Mouse (Mus musculus): ENCODE data around the gene Stambpl1.

The Stambpl1 gene

DNA sequence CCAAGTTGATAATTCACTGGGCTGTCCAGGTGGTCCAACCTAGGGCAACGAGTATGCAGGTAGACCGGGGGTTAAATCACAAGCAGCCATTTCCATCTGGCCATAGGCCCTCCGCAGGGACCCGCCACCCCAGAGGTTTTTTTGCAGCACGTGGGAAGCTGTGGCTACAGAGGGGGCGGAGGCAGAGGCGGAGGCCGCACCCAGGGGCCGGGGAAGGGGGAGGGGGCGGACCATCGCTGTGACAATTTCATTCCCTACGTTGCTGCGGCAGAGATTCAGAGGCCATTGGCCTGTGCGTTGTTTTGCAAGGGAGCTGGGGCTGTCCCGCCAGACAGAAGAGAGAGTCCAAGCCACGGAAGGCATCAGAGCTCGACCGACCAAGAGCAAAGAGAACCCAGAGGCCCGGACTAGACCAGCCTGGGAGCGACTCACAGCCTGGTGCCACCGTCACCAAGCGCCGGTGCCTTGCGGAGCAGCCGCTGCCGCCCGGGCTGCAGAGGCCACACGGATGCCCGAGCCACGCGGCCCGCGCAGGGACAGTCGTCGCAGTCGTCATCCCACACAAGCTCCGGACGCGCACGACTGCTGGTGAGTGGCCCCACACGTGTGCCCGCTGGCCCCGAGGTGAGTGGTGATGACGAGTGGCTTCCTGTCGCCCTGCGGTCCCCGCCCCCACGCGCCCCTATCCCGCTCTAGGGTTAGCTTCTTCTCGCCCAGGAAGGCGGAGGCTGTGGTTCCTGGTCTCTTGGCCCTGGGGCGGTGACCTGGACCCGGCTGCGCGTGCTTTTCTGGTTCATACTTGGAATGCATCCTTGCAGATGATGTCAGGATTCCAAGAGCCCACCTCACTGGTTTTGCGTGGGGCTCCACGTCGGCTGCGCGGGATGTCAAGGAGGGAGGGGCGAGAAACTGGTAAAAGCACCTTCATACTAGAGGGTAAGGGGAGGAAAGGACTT is at the start of gene Stambpl1:
TSS of gene Stambpl1 (plus strand) at position 222 of the 956 bp plus-strand sequence.
- DNase-seq, result peak; percentile 81

DNA sequence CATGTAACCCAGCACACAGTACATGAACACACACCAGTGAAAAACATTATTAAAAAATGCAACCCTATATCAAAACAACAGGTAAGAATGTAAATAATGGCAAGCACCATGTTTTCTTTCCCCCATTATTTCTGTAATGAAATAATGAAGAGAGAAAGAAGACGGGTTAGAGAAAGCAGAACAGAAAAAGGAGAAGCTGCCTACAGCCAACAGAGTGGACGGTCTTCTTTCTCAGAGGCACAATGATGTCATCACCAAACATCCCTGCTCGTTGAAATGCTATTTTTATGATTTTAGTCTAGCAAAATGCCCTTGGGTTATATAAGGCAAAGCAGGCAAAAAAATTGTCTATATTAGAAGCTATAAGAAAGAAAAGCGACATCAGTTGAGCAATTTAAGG is 43.6 kb upstream of the Stambpl1 start:
- no peak for DNase-seq

DNA sequence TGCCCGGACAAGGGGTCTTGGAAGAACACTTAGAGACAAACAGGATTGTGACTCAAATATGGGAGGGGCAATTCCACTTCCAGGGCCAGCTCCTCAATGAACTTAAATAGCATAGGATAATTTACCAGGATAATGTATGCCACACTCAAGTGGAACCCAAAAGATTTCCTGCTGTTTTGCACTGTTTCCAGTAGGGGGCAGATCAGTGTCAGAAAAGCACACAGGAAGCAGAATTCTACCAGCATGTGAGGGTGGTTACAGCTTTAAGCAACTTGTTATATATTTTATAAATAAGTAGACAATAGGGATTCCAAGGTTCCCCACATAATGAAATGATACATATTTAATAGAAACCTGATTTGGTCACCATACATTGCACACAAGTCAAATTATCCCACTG is 40.1 kb upstream of the Stambpl1 start:
- peak; percentile 23 for DNase-seq

DNA sequence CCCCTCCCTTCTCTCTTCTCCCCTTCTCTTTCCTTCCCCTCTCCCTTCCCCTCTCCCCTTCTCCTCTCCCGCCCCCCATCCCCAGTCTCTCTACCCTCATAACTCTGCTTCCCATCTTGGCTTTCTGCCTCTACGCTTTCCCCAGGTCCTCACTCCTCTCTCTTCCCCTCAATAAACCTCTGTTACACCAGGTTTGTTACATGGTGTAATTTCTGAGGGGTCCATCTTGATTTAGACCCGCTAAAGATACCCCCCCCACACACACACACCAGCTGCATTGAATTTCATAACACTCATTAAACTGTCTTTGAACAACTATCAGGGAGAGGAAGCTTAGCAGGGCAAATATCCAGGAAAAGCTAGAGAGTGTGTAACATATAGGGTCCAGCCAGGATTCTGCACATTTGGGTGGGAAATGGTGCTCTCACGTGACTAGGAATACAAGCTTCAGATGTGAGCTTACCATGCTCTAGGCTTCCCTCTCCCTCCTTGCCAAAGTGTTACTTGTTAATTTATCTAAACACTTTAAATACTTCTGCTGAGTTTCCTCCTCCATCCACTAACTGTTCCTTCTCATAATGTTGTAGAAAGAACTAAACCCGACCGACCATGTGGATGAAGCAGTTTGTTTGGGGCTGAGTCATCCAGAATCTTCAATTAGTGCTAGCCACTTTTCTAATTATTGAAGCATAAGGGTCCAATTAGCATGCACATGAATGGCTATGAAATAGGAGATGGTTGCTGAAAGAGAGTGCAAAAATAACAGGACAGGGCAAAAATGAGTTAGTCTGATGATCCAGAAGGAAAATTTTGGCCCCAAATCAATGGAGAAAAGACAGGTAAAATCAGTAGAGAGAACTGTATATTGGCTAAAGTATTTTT is 38.5 kb upstream of the Stambpl1 start:
- DNase-seq, result no peak

DNA sequence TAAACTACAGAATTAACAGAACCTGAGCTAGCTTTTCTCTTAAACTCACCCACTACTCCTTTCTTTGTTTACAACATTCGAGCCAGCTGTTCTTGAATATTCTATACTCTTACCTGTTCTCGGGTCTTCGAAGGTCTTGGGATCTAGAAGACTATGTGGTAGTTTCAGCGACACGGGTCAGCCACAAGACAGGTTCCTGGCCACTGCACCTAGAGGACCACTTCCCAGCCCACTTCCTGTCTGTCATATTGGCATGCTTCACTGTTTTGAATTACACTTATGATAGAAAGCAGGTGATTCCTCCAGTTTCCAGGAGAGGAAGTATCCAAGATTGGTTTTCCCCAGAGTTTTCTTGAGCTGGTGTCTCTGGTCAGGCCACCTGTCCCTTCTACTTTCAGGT is 29.3 kb upstream of the Stambpl1 start:
- no peak for DNase-seq

DNA sequence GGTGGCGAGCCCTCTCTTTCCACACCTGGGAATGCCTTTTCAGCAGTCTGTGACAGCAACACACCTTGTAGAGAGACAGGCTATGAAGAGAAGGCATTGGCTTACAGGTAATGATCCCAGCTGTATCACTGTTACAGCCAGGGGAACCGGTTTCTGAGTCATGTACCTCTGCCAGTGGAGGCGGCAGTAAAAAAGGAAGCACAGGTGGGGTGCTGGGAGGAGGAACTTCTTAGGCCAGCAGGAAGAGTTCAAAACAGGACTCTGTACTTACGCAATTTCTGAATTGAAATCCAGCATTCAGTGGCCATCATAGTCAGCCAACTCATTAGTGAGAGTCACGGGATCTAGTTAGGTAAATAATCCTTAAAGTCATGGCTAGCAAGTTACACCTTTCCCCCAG is 26.1 kb upstream of the Stambpl1 start, which contains the start of gene Ankrd22:
TSS of gene Ankrd22 (minus strand) at position 163 of the 400 bp plus-strand sequence.
- DNase-seq, result no peak

DNA sequence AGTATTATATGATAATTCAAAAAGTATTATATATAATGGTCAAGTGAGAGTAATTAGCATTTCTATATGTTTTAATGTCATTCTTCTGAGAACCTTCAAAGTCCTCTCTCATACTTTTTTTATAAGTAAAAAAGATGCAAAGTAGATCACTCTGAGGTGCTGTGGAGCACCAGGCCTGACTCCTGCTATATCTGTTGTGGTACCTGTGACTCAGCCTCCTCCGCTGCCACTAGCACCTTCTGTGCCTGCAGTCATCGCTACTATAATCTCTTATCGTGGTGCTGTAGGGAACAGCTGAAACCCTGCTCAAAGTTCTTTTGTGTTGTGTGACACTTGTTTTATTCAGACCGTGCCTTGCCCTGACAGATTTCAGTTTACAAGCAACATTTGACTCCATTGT is 25.6 kb upstream of the Stambpl1 start:
- no peak for DNase-seq

DNA sequence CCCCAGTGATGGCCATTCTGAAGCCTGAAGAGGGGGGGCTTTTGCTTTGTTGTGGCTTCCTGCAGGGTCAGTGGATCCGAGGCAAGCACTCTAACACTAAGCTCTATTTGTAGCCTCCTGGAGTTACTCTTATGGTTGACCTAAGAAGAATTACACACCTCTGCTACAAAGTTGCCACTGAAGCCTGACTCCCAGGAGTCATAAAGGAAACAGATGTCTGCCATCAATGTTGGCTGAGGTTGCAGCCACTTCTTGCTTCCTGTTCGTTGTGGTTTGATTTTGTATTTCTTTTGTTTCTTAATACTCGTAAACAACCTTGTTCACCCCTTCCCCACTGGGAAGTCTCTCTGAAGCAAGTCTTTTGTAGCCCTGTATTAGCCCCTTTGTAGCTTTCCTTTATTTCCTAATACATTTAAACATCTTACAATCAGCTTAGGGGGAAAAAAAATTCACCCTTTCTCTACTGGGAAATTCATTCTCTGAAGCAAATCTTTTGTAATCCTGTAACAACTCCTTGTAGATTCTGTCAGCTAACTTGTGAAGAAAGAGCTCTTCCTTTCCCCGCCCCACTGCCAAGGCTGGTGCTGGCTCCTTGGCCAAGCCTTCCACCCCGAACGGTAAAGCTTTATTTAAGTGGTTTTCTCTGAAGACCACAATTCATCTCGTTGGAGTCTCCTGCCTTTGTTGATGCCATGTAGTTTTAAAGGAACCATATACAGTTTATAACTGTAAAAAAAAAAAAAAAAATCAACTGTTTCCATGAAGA is 23.9 kb upstream of the Stambpl1 start:
- DNase-seq, result no peak

DNA sequence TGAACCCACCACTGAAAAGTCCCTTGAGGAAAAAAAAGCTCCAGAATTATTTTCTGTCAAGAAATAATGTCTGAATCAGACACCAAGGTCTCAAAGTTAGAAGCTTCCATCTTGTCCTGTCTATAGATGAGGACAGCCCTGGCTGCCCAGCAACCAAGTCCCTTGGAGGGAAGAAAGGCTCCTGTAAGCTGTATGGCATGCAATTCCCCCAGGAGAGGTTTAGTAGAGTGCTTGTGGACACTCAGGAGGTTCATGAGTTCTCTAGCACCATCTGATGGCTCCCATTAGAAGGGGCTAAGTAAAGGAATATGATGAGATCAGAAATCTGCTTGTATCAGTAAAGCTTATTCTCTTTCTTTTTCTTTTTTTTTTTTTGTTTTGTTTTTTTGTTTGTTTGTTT is 22.9 kb upstream of the Stambpl1 start:
- DNase-seq, result no peak

DNA sequence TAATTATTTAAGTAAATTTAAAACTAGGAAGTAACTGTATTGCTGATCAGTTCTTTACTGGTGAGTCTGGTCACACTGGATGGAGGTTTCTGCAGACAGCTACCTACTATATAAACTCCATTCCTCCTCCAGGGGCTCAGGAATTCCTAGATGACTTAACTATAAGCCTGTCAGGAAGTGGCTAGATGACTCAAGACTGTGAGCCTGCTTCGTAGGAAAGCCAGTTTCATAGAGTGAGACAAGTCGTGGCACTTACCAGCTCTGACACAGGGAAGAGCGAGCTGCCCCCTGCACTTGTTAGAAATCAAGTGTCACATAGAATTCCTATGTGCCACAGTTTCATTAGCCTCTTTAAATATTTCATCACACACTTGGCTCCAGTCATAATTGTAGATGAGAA is 20.9 kb upstream of the Stambpl1 start:
- no peak for DNase-seq

DNA sequence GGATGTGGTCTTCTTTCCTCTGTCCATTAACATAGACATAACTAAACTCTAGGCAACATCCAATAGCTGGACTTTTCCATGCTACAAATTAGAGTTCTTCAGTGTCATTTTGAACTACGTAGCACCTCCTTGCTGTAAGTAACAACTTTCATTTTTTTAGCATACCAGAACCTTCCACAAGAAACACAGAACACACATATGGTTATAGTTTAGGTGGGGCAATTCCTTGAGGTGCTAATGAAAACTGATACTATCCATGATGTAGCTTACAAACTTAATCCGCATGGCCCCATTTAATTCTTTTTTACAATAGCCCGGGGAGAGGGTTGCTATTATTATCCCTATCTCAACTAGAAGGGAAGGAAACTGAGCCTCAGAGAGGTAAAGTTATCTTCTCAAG is 18.0 kb upstream of the Stambpl1 start:
- DNase-seq, result no peak

DNA sequence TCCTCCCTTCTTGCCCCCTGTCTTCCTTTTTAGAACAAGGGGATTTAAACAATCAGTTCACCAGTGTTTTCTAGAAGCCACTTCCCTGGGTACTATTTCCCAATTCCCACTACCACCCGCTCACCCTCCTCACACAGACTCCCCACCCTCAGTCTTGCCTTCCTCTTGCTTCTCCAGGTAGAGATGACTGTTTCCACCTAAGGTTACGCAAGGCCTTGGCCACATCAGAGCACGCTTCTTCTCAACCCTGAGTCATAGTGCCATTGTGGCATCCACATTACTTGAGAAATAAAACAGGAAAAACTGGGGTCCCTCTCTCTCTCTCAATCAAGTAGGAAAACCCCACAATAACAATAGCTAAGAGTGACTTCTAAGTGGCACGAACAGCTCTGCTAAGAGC is 12.9 kb upstream of the Stambpl1 start:
- no peak for DNase-seq

DNA sequence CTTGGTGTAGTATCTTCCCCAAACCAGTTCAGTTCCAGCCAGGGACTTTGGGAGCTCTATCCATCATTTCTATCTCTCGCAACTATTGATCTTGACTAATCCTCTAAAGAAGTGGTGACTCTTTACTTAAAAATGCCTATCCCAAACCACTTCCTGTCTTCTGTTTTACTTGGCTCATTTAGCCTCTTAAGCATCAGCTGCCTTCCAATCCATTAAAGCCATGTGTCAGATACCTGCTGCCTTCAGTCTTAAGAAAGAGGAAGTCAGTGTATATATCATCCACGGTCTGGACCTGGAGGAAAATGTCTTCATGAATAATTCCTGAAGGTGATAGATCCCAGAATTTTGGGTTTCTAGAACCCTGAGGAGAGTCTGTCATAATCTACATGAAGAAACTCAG is 11.7 kb upstream of the Stambpl1 start:
- no peak for DNase-seq

DNA sequence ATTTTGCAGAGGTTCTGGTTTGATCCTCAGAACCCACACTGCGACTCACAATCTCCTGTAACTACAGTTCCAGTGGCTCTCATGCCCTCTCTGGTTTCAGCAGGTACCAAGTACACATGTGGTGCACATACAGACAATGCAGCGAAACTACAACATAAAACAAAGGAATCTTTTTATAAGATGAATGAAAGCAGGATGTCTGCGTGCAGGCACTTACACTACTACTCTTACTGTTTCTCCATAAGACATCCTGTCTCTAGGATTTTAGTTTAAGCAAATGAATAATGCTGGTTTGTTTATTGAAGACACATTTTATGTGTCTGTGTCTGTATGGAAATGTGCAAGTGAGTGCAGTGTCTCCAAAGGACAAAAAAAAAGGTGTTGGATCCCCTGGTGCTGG is 10.8 kb upstream of the Stambpl1 start:
- DNase-seq, result no peak

DNA sequence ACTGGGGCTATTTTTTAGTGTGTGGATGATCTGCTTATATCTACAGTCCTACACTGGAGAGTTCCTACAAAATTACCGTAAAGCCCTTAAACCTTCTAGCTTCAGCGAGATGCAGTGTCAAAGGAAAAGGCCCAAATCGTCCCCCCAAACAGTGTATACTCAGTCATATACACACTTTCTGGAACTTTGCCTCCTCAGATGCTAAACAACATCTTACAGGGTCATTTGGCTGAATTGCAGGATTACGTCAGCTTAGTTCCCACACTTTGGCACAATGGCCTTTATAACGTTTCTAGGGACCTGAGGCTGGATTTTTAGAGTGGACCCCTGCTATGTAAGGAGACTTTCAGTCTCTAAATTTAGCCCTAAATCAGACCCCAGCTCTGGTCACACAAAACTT is 9.5 kb upstream of the Stambpl1 start:
- no peak for DNase-seq

DNA sequence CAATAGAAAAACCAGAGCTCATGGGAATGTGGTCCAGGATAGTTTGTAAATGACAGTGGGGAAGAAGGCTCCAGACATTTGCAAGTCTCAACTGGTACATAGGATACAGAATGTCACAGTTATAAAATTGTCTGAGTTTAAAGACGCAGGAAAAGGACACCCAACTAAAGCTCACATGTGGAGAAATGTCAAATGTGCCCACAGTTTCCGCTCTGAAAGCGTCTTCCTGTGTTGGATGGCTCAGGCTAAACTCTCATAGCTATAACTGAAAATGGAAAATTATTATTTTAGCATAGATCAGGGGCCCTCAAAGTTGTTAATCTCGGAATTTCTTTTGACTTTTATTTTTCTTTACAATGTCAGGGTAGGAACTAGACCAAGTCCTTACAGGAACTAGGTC is 5.2 kb upstream of the Stambpl1 start:
- DNase-seq, result no peak

DNA sequence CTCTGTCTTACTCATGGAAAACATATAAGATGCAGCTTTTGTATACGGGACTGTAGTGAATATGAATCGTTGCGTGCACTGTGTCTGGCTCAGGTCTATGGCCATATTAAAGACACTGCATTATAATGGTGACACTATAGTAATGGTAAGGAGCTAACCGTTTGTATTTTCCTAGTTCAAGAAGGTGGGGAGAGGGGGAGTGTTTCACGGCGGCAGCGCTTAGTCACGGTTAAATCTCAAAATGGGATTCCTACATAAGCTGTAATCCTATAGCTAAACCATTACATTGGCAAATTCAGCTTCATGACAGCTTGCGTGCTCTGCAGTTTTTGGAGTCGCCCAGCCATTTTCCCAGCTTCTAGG is 403 bp upstream of the Stambpl1 start:
- no peak for DNase-seq

DNA sequence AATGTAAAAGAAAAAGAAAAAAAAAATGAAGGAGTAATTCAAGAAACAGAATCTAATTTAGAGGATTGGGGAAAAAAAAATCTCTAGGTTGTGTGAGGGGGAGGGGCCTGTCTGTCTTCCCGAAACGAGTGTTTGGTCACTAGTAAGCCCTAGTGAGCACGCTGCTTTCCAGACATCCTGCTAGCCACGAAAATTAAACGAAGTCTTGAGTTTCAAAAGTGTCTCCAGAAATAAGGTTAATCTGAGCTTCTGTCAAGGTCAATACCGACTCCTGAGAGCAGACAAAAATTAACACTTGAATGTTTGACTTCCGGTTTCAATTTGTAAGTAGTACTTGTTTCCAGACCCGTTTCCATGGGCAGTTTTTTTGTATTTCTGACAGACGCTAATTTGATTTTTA is 1.1 kb downstream of the Stambpl1 start:
- peak; percentile 31 for DNase-seq

DNA sequence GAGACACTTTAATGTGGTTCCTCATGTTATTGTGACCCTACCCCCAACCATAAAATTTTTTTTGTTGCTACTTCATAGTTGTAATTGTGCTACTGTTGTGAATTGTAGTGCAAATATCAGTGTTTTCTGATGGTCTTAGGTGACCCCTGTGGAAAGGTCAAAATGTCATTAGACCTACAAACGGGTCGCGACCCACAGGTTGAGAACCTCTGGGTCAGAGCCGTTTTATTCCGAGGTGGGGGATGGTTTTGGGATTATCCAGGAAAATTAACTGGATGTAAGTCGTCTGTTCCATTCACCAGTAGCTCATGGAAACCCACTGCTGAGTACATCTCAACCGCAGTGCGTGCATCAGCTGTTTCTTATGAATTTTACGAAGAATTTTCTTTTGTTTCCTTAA is 1.7 kb downstream of the Stambpl1 start:
- no peak for DNase-seq

DNA sequence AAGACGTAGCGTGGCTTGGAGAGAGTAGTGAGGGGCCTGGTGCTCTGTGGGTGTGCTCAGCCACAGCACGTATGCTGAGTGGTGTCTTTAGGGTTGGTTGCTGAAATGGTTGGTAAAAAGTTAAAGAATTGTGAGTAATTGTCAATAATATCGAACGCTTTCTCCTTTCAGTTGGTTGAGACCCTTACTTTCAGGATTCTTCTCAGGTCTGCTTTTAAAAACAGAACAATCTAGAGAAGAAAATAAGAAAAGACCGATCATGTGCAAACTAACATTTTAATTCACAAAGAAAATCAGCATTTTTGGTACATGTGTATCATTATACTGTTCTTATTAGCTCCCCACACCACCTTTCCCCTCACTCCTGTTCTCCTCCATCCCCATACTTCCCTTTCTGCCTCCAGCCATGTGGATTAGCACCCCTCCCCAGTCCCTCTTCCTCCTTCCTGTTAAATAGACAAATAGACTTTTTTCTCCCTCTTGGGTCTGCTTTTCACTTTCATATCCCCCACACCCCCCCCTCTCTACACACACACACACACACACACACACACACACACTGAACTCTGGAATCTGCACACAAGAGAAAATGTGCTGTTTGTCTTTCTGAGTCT is 2.2 kb downstream of the Stambpl1 start:
- DNase-seq, result no peak

DNA sequence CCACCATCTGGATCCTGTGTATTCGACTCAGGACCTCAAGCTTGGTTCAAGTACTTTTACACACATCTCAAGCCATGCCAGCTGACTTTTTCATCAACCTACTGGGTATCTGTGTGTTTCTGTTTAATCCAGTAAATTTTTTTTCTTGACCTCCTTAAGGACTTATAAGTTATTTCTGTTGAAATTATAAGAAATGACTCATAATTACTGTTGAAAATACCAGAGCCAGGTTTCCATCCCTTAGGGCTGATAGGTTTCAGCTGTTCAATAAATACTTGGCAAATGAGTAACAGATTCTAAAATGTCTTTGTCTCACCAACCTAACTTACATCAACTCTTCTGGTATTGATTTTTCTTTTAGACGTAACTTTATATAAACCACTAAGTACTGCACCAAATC is 3.0 kb downstream of the Stambpl1 start:
- DNase-seq, result no peak

DNA sequence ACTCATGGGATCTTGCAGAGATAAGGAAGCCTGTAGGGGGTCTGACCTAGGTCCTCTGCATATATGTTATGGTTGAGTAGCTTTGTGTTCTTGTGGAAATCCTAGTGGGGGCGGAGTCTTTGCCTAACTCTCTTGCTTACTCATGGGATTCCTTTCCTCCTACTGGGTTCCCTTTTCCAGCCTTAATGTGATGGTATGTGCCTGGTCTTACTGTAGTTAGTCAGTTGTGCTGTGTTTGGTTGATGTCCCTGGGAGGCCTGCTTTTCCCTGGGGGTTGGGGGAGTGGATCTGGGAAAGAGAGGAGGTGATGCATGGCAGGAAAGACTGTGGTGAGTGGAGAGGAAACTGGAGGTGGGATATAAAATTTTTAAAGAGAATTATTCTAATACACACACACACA is 6.0 kb downstream of the Stambpl1 start:
- no peak for DNase-seq

DNA sequence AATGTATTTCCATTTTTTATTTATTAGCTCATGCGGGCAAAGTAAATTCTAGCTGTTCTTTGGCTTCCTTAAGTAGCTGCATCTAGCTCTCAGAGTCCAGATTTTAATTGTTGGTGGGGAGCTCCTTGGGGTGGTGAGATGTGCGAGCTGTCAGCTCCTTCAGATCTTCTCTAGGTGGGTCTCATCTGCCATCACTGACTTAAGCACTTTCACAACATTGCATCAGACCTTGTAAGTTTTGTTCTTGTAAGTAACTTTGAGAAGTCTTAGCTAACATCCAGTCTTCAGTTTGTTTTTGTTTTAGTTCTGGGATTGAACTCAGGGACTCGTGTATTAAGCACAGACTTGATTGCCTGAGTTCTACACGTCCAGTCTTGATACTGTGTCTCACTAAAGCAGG is 6.9 kb downstream of the Stambpl1 start:
- DNase-seq, result no peak
